Mouse (Mus musculus): ENCODE measurements around the gene Atp6v1b1. TPM values are rescaled to one million over a fixed set of nuclear protein-coding genes. Genes with fewer than 3 reads are reported as not detected.

Atp6v1b1 gene
- polyA plus RNA-seq, 1 experiment from 2014 or later: not detected

GRCm38 (mm10) chr6:83731128-83731527 is 11.7 kb upstream of the Atp6v1b1 start:
- no peak for ATAC-seq (ENCODE audit: insufficient read depth, low FRiP score, low TSS enrichment)
- Histone ChIP-seq H3K4me1 (ENCODE audit: control insufficient read depth, insufficient read depth, low read length) (no peaks in the 10 kb centered on the region), H3K9ac (ENCODE audit: low read length) (no peak overlapping the region), H3K4me2 (ENCODE audit: low read depth) (no peak overlapping the region), H3K9me3 (ENCODE audit: control insufficient read depth, low read length) (no peaks in the 10 kb centered on the region), H3K27ac (ENCODE audit: low read depth, low read length) (no peak overlapping the region), H3K4me3 (ENCODE audit: low read depth, low read length) (no peak overlapping the region), H3K36me3 (ENCODE audit: control insufficient read depth, insufficient read depth, low read length) (no peaks in the 10 kb centered on the region), H3K27me3 (ENCODE audit: control insufficient read depth, insufficient read depth, low read length) (no peaks in the 10 kb centered on the region)
- 21% methylated on average over 5 of the region's 5 CpGs for WGBS
- DNase-seq (ENCODE audit: low spot score): peak; percentile 78

DNA sequence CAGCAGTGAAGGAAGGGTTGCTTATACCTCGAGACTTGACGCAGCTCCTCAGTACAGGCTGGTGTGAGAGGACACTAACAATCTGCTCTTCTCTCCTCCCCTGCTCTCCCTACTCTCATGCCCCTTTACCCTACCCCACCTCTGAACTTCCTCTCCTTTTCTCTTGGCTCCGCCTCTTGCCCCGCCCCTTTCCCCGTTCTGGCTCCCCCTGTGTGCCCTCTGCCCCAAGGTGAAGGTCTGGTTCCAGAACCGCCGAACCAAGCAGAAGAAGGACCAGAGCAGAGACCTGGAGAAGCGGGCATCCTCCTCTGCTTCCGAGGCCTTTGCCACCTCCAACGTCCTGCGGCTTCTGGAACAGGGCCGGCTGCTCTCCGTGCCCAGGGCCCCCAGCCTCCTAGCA is 5.5 kb upstream of the Atp6v1b1 start:
- no peak overlapping the region for H3K9ac ChIP-seq (ENCODE audit: low read length)
- no peak overlapping the region for H3K27ac ChIP-seq (ENCODE audit: low read depth, low read length)
- no peak overlapping the region for H3K4me3 ChIP-seq (ENCODE audit: low read depth, low read length)
- no peak for DNase-seq (ENCODE audit: low spot score)
- no peaks in the 10 kb centered on the region for H3K4me1 ChIP-seq (ENCODE audit: control insufficient read depth, insufficient read depth, low read length)
- no peak for ATAC-seq (ENCODE audit: insufficient read depth, low FRiP score, low TSS enrichment)
- no peak overlapping the region for H3K4me2 ChIP-seq (ENCODE audit: low read depth)
- no peaks in the 10 kb centered on the region for H3K9me3 ChIP-seq (ENCODE audit: control insufficient read depth, low read length)
- WGBS: 35% methylated on average over 13 of the region's 13 CpGs
- no peaks in the 10 kb centered on the region for H3K27me3 ChIP-seq (ENCODE audit: control insufficient read depth, insufficient read depth, low read length)
- no peaks in the 10 kb centered on the region for H3K36me3 ChIP-seq (ENCODE audit: control insufficient read depth, insufficient read depth, low read length)

DNA sequence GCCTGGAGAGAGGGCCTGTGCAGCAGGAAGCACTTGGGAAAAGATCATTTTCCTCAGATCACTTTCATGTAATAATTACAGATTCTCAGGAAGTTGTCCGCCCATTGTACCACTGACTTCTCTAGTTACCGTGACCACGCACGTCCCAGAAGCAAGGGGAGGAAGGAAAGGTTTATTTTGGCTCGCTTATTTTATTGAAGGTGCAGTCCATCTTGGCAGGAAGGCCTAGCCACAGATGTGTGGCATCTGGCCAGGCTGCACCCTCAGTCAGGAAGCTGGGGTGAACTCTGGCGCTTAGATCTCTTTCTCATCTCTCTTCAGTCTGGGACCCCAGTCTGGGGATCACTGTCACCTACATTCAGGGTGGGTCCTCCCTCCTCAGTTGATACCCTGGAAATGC is 4.2 kb upstream of the Atp6v1b1 start:
- H3K4me2 ChIP-seq (ENCODE audit: low read depth): no peak overlapping the region
- H3K9ac ChIP-seq (ENCODE audit: low read length): no peak overlapping the region
- DNase-seq (ENCODE audit: low spot score) (no peak), ATAC-seq (ENCODE audit: insufficient read depth, low FRiP score, low TSS enrichment) (no peak)
- 83% methylated on average over 6 of the region's 6 CpGs for WGBS
- no peaks in the 10 kb centered on the region for H3K27me3 ChIP-seq (ENCODE audit: control insufficient read depth, insufficient read depth, low read length)
- no peaks in the 10 kb centered on the region for H3K4me1 ChIP-seq (ENCODE audit: control insufficient read depth, insufficient read depth, low read length)
- H3K27ac ChIP-seq (ENCODE audit: low read depth, low read length): no peak overlapping the region
- H3K4me3 ChIP-seq (ENCODE audit: low read depth, low read length): no peak overlapping the region
- no peaks in the 10 kb centered on the region for H3K36me3 ChIP-seq (ENCODE audit: control insufficient read depth, insufficient read depth, low read length)
- H3K9me3 ChIP-seq (ENCODE audit: control insufficient read depth, low read length): no peaks in the 10 kb centered on the region

- DNase-seq (ENCODE audit: low spot score) (no peak), ATAC-seq (ENCODE audit: insufficient read depth, low FRiP score, low TSS enrichment) (no peak)
- no peaks in the 10 kb centered on the region for H3K4me1 ChIP-seq (ENCODE audit: control insufficient read depth, insufficient read depth, low read length)
- WGBS: 68% methylated on average over 5 of the region's 5 CpGs
- no peak overlapping the region for H3K4me2 ChIP-seq (ENCODE audit: low read depth)
- H3K27me3 ChIP-seq (ENCODE audit: control insufficient read depth, insufficient read depth, low read length): no peaks in the 10 kb centered on the region
- H3K9me3 ChIP-seq (ENCODE audit: control insufficient read depth, low read length): no peaks in the 10 kb centered on the region
- no peak overlapping the region for H3K27ac ChIP-seq (ENCODE audit: low read depth, low read length)
- no peak overlapping the region for H3K9ac ChIP-seq (ENCODE audit: low read length)
- no peak overlapping the region for H3K4me3 ChIP-seq (ENCODE audit: low read depth, low read length)
- H3K36me3 ChIP-seq (ENCODE audit: control insufficient read depth, insufficient read depth, low read length): no peaks in the 10 kb centered on the region
These were observed 422 bp downstream of the Atp6v1b1 start for GRCm38 (mm10) chr6:83743212-83743611.

DNA sequence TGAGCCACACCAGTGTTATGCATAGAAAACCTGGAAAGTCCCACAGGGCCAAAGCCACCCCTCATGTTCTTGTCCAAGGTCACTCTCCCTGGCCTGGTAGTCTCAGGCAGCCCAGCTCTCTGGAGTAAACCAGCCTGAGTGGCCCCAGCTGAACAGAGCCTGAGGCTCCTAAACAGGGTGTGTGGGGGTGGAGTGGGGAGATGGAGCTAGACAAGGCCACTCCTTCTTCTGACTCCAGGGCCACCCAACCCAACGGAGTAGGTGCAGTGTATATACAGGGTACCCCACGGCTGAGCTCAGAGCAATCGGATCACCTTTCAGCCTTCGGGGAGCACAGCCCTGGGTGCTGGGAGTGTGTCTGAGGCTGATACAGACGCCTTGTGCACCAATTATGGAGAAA is 1.3 kb downstream of the Atp6v1b1 start:
- Histone ChIP-seq H3K9me3 (ENCODE audit: control insufficient read depth, low read length) (no peaks in the 10 kb centered on the region), H3K4me3 (ENCODE audit: low read depth, low read length) (no peak overlapping the region), H3K36me3 (ENCODE audit: control insufficient read depth, insufficient read depth, low read length) (no peaks in the 10 kb centered on the region), H3K27ac (ENCODE audit: low read depth, low read length) (no peak overlapping the region), H3K27me3 (ENCODE audit: control insufficient read depth, insufficient read depth, low read length) (no peaks in the 10 kb centered on the region), H3K4me1 (ENCODE audit: control insufficient read depth, insufficient read depth, low read length) (no peaks in the 10 kb centered on the region), H3K9ac (ENCODE audit: low read length) (no peak overlapping the region), H3K4me2 (ENCODE audit: low read depth) (no peak overlapping the region)
- DNase-seq (ENCODE audit: low spot score) (no peak), ATAC-seq (ENCODE audit: insufficient read depth, low FRiP score, low TSS enrichment) (no peak)
- WGBS: 75% methylated on average over 5 of the region's 5 CpGs

- no peak for DNase-seq (ENCODE audit: low spot score)
- Histone ChIP-seq H3K27me3 (ENCODE audit: control insufficient read depth, insufficient read depth, low read length) (no peaks in the 10 kb centered on the region), H3K4me2 (ENCODE audit: low read depth) (no peak overlapping the region), H3K4me3 (ENCODE audit: low read depth, low read length) (no peak overlapping the region), H3K9me3 (ENCODE audit: control insufficient read depth, low read length) (no peaks in the 10 kb centered on the region), H3K9ac (ENCODE audit: low read length) (no peak overlapping the region), H3K27ac (ENCODE audit: low read depth, low read length) (no peak overlapping the region), H3K4me1 (ENCODE audit: control insufficient read depth, insufficient read depth, low read length) (no peaks in the 10 kb centered on the region), H3K36me3 (ENCODE audit: control insufficient read depth, insufficient read depth, low read length) (no peaks in the 10 kb centered on the region)
- WGBS: 70% methylated on average over 5 of the region's 5 CpGs
- no peak for ATAC-seq (ENCODE audit: insufficient read depth, low FRiP score, low TSS enrichment)
These were observed 1.8 kb downstream of the Atp6v1b1 start for GRCm38 (mm10) chr6:83744557-83744956.

- no peaks in the 10 kb centered on the region for H3K27me3 ChIP-seq (ENCODE audit: control insufficient read depth, insufficient read depth, low read length)
These were observed 2.7 kb downstream of the Atp6v1b1 start for GRCm38 (mm10) chr6:83745466-83745865.

GRCm38 (mm10) chr6:83749286-83749685 is 6.5 kb downstream of the Atp6v1b1 start:
- Histone ChIP-seq H3K4me2 (ENCODE audit: low read depth) (no peak overlapping the region), H3K27ac (ENCODE audit: low read depth, low read length) (no peak overlapping the region), H3K9ac (ENCODE audit: low read length) (no peak overlapping the region), H3K4me3 (ENCODE audit: low read depth, low read length) (no peak overlapping the region), H3K27me3 (ENCODE audit: control insufficient read depth, insufficient read depth, low read length) (peaks cover 4% of the 10 kb centered on the region; the same call in 1 of the 2 replicates), H3K4me1 (ENCODE audit: control insufficient read depth, insufficient read depth, low read length) (no peaks in the 10 kb centered on the region), H3K36me3 (ENCODE audit: control insufficient read depth, insufficient read depth, low read length) (no peaks in the 10 kb centered on the region), H3K9me3 (ENCODE audit: control insufficient read depth, low read length) (no peaks in the 10 kb centered on the region)
- no peak for ATAC-seq (ENCODE audit: insufficient read depth, low FRiP score, low TSS enrichment)
- 32% methylated on average over 2 of the region's 3 CpGs for WGBS
- DNase-seq (ENCODE audit: low spot score): no peak

More at GRCm38 (mm10) chr6:83745466-83745865, 2.7 kb downstream of the Atp6v1b1 start:
- Histone ChIP-seq H3K9ac (ENCODE audit: low read length) (no peak overlapping the region), H3K27ac (ENCODE audit: low read depth, low read length) (no peak overlapping the region), H3K4me1 (ENCODE audit: control insufficient read depth, insufficient read depth, low read length) (no peaks in the 10 kb centered on the region), H3K9me3 (ENCODE audit: control insufficient read depth, low read length) (no peaks in the 10 kb centered on the region), H3K4me2 (ENCODE audit: low read depth) (no peak overlapping the region), H3K4me3 (ENCODE audit: low read depth, low read length) (no peak overlapping the region), H3K36me3 (ENCODE audit: control insufficient read depth, insufficient read depth, low read length) (no peaks in the 10 kb centered on the region)
- no peak for DNase-seq (ENCODE audit: low spot score)
- no peak for ATAC-seq (ENCODE audit: insufficient read depth, low FRiP score, low TSS enrichment)
- WGBS: 51% methylated on average over 2 of the region's 2 CpGs

- H3K9me3 ChIP-seq (ENCODE audit: control insufficient read depth, low read length): no peaks in the 10 kb centered on the region
- ATAC-seq (ENCODE audit: insufficient read depth, low FRiP score, low TSS enrichment) (no peak), DNase-seq (ENCODE audit: low spot score) (peak; percentile 70)
- H3K4me1 ChIP-seq (ENCODE audit: control insufficient read depth, insufficient read depth, low read length): no peaks in the 10 kb centered on the region
- H3K4me2 ChIP-seq (ENCODE audit: low read depth): no peak overlapping the region
- H3K36me3 ChIP-seq (ENCODE audit: control insufficient read depth, insufficient read depth, low read length): no peaks in the 10 kb centered on the region
- no peak overlapping the region for H3K4me3 ChIP-seq (ENCODE audit: low read depth, low read length)
- WGBS: 10% methylated on average over 11 of the region's 11 CpGs
- H3K27me3 ChIP-seq (ENCODE audit: control insufficient read depth, insufficient read depth, low read length): peaks cover 4% of the 10 kb centered on the region; the same call in 1 of the 2 replicates
- no peak overlapping the region for H3K9ac ChIP-seq (ENCODE audit: low read length)
- no peak overlapping the region for H3K27ac ChIP-seq (ENCODE audit: low read depth, low read length)
These were observed 7.4 kb downstream of the Atp6v1b1 start for GRCm38 (mm10) chr6:83750171-83750684.
